Mouse (Mus musculus) C2C12 (cell line): ENCODE measurements around the gene Rpl12. TPM values are rescaled to one million over a fixed set of nuclear protein-coding genes. Genes with fewer than 3 reads are reported as not detected.
A peak's percentile ranks its signal among the peaks of the same experiment; 100 is the strongest.

Experiments
- H3K27me3 ChIP-seq: one replicate; pipeline ENCODE4 v1.6.1; 2011; ENCODE audit not compliant: control insufficient read depth, insufficient read depth, insufficient read length
- H3K36me3 ChIP-seq: one replicate; pipeline ENCODE4 v1.6.1; 2011; ENCODE audit not compliant: control insufficient read depth, insufficient read depth
- H3K4me3 ChIP-seq: one replicate; pipeline ENCODE4 v1.5.1; 2011; ENCODE audit warnings: mild to moderate bottlenecking, control low read depth; ENCODE audit not compliant: poor library complexity, insufficient read depth, severe bottlenecking
- H3K79me2 ChIP-seq: one replicate; pipeline ENCODE4 v1.6.1; 2011; ENCODE audit not compliant: control insufficient read depth, insufficient read depth
- H3K79me3 ChIP-seq: one replicate; pipeline ENCODE4 v1.6.1; 2011; ENCODE audit warnings: low read depth, control low read depth
- H3ac ChIP-seq: one replicate; pipeline ENCODE3; 2011; ENCODE audit warnings: low read depth; ENCODE audit not compliant: control insufficient read depth, insufficient read length
- CEBPB ChIP-seq: IDR thresholded peaks from one replicate; pipeline ENCODE4 v1.6.1; 2011; ENCODE audit warnings: low read depth, mild to moderate bottlenecking, control low read depth, moderate library complexity
- CTCF ChIP-seq: IDR thresholded peaks from one replicate; pipeline ENCODE4 v1.5.1; 2011; ENCODE audit not compliant: control insufficient read depth, insufficient read depth, insufficient read length
- FOSL1 ChIP-seq: IDR thresholded peaks from one replicate; pipeline ENCODE4 v1.8.0; 2011; ENCODE audit warnings: mild to moderate bottlenecking, low read length; ENCODE audit not compliant: poor library complexity, insufficient read depth, severe bottlenecking
- MAX ChIP-seq: IDR thresholded peaks from one replicate; pipeline ENCODE4 v1.6.1; 2011; ENCODE audit warnings: mild to moderate bottlenecking, control low read depth
- MYOD1 ChIP-seq: IDR thresholded peaks from one replicate; pipeline ENCODE4 v1.6.1; 2011; ENCODE audit warnings: low read depth; ENCODE audit not compliant: control insufficient read depth, insufficient read length
- MYOG ChIP-seq: IDR thresholded peaks from one replicate; pipeline ENCODE4 v1.6.1; 2011; ENCODE audit not compliant: control insufficient read depth, insufficient read length; ENCODE audit errors: extremely low read depth
- USF1 ChIP-seq: IDR thresholded peaks from one replicate; pipeline ENCODE4 v1.6.1; 2011; ENCODE audit warnings: low read depth, mild to moderate bottlenecking, control low read depth, moderate library complexity
- long read RNA-seq, 2 experiments: library from polyadenylated mRNA; unstranded; transcript quantifications; one replicate each; pipeline ENCODE4 v2.0.0; 2019 to 2020
- polyA plus RNA-seq: library from polyadenylated mRNA; unstranded; fragments of >200 nt; fragmentation: generic; extraction: Trizol; gene quantifications from one replicate; pipeline ENCODE4 v1.2.1, GENCODE M21; 2012; ENCODE audit warnings: missing spikeins

Gene Rpl12
- 3,677 TPM for polyA plus RNA-seq
- long read RNA-seq, experiment 1, transcript Rpl12-203 (7 exons, 1,242 nt): major isoform, 212 of 242 reads
- long read RNA-seq, experiment 1, partial matches to known transcripts: 21 of 242 reads
- long read RNA-seq, experiment 1, other reads (novel, unspliced or antisense): 5 of 242 reads
- long read RNA-seq, experiment 2, transcript Rpl12-203 (7 exons, 1,242 nt): major isoform, 158 of 171 reads
- long read RNA-seq, experiment 2, partial matches to known transcripts: 1 of 171 reads
- long read RNA-seq, experiment 2, other reads (novel, unspliced or antisense): 4 of 171 reads

- H3ac ChIP-seq: peak within 1 kb of the TSS; percentile 93
- peak within 1 kb of the TSS; percentile 92 for H3K4me3 ChIP-seq
- H3K27me3 ChIP-seq: no peaks in the 10 kb centered on the region
- peaks cover 50% of the 10 kb centered on the region for H3K79me2 ChIP-seq
- peaks cover 34% of the 10 kb centered on the region for H3K79me3 ChIP-seq
- TF ChIP-seq MYOD1 (no peak), CTCF (no peak), MYOG (no peak), MAX (no peak), FOSL1 (no peak), USF1 (no peak), CEBPB (no peak)
- peaks cover 48% of the 10 kb centered on the region for H3K36me3 ChIP-seq
These were observed at the start of gene Rpl12, which contains the start of gene Lrsam1 for GRCm38 (mm10) chr2:32961192-32961995. Rpl12 (plus strand) TSS chr2:32961559. Lrsam1 (minus strand) TSS chr2:32961614.

- TF ChIP-seq USF1 (no peak), FOSL1 (no peak), MAX (no peak), MYOD1 (peak; percentile 37), CTCF (no peak), MYOG (no peak), CEBPB (no peak)
- Histone ChIP-seq H3K79me2 (peaks cover 72% of the 10 kb centered on the region), H3K4me3 (no peak overlapping the region), H3K27me3 (no peaks in the 10 kb centered on the region), H3ac (no peak overlapping the region), H3K79me3 (peaks cover 42% of the 10 kb centered on the region), H3K36me3 (peaks cover 81% of the 10 kb centered on the region)
These were observed 49.6 kb upstream of the Rpl12 start for GRCm38 (mm10) chr2:32911639-32912182.

- Histone ChIP-seq H3K4me3 (no peak overlapping the region), H3K27me3 (no peaks in the 10 kb centered on the region), H3ac (no peak overlapping the region), H3K79me3 (peaks cover 36% of the 10 kb centered on the region), H3K79me2 (peaks cover 66% of the 10 kb centered on the region), H3K36me3 (peaks cover 78% of the 10 kb centered on the region)
- TF ChIP-seq MYOD1 (peak; percentile 89), USF1 (no peak), MAX (no peak), MYOG (no peak), CTCF (peak; percentile 100), FOSL1 (no peak), CEBPB (no peak)
These were observed 49.1 kb upstream of the Rpl12 start for GRCm38 (mm10) chr2:32912210-32912804.

- Histone ChIP-seq H3K27me3 (no peaks in the 10 kb centered on the region), H3K36me3 (peaks cover 74% of the 10 kb centered on the region), H3K79me2 (peaks cover 61% of the 10 kb centered on the region), H3ac (peak overlapping the region; percentile 12), H3K79me3 (peaks cover 24% of the 10 kb centered on the region), H3K4me3 (no peak overlapping the region)
- no peak for TF ChIP-seq FOSL1
- no peak for TF ChIP-seq MYOG
- TF ChIP-seq MAX: no peak
- TF ChIP-seq USF1: no peak
- TF ChIP-seq CTCF: no peak
- TF ChIP-seq CEBPB: no peak
- no peak for TF ChIP-seq MYOD1
These were observed 47.0 kb upstream of the Rpl12 start for GRCm38 (mm10) chr2:32914362-32914761.

GRCm38 (mm10) chr2:32914896-32915295 lies 46.5 kb upstream of the Rpl12 start:
- no peak for TF ChIP-seq MYOG
- TF ChIP-seq FOSL1: no peak
- no peak for TF ChIP-seq CEBPB
- TF ChIP-seq CTCF: no peak
- no peak for TF ChIP-seq MYOD1
- no peak for TF ChIP-seq USF1
- TF ChIP-seq MAX: no peak
- Histone ChIP-seq H3K79me3 (peaks cover 23% of the 10 kb centered on the region), H3ac (peak overlapping the region; percentile 6), H3K4me3 (no peak overlapping the region), H3K27me3 (no peaks in the 10 kb centered on the region), H3K79me2 (peaks cover 65% of the 10 kb centered on the region), H3K36me3 (peaks cover 75% of the 10 kb centered on the region)
